Mouse (Mus musculus): ENCODE measurements at regions not wholly inside any gene's neighbourhood (a gene's known extent, or its start where the extent isn't known, plus 50 kb on each side); places are given as distances from the start of the nearest gene placed in this dataset.

GRCm38 (mm10) chr8:53985685-53986084 lies 91.7 kb upstream of the Vegfc start:
- Histone ChIP-seq H3K9me3 (ENCODE audit: low read length) (no peaks in the 10 kb centered on the region), H3K36me3 (ENCODE audit: insufficient read depth, low read length) (no peaks in the 10 kb centered on the region), H3K4me2 (ENCODE audit: low read depth, low read length) (no peak overlapping the region), H3K9ac (replicated peaks; ENCODE audit: low read length) (no peak overlapping the region), H3K27me3 (ENCODE audit: insufficient read depth, low read length) (no peaks in the 10 kb centered on the region), H3K27ac (no peak overlapping the region), H3K4me3 (ENCODE audit: low read length) (no peak overlapping the region), H3K4me1 (ENCODE audit: insufficient read depth, low read length) (no peaks in the 10 kb centered on the region)
- WGBS = 98% methylated on average over 1 of the region's 1 CpGs
- no peak for TF ChIP-seq CTCF (IDR thresholded peaks at IDR 0.05; ENCODE audit: low read depth)
- ATAC-seq (no peak), DNase-seq (ENCODE audit: low spot score) (no peak)

GRCm38 (mm10) chr8:53994208-53994607 lies 83.2 kb upstream of the Vegfc start:
- ATAC-seq (no peak), DNase-seq (ENCODE audit: low spot score) (no peak)
- TF ChIP-seq CTCF (IDR thresholded peaks at IDR 0.05; ENCODE audit: low read depth) = no peak
- H3K27ac ChIP-seq = no peak overlapping the region
- H3K36me3 ChIP-seq (ENCODE audit: insufficient read depth, low read length) = no peaks in the 10 kb centered on the region
- H3K4me1 ChIP-seq (ENCODE audit: insufficient read depth, low read length) = no peaks in the 10 kb centered on the region
- no peak overlapping the region for H3K4me2 ChIP-seq (ENCODE audit: low read depth, low read length)
- 90% methylated on average over 3 of the region's 3 CpGs for WGBS
- no peak overlapping the region for H3K9ac ChIP-seq (replicated peaks; ENCODE audit: low read length)
- H3K9me3 ChIP-seq (ENCODE audit: low read length) = no peaks in the 10 kb centered on the region
- H3K27me3 ChIP-seq (ENCODE audit: insufficient read depth, low read length) = no peaks in the 10 kb centered on the region
- H3K4me3 ChIP-seq (ENCODE audit: low read length) = no peak overlapping the region

- 66% methylated on average over 2 of the region's 2 CpGs for WGBS
Measured at GRCm38 (mm10) chr8:53997461-53997860, 79.9 kb upstream of the Vegfc start.

GRCm38 (mm10) chr8:54002948-54003347 lies 74.5 kb upstream of the Vegfc start:
- DNase-seq (ENCODE audit: low spot score) = no peak
- H3K4me3 ChIP-seq (ENCODE audit: low read length) = no peak overlapping the region
- H3K4me1 ChIP-seq (ENCODE audit: insufficient read depth, low read length) = no peaks in the 10 kb centered on the region
- no peaks in the 10 kb centered on the region for H3K36me3 ChIP-seq (ENCODE audit: insufficient read depth, low read length)
- H3K27me3 ChIP-seq (ENCODE audit: insufficient read depth, low read length) = no peaks in the 10 kb centered on the region
- no peaks in the 10 kb centered on the region for H3K9me3 ChIP-seq (ENCODE audit: low read length)
- ATAC-seq = no peak
- TF ChIP-seq CTCF (IDR thresholded peaks at IDR 0.05; ENCODE audit: low read depth) = no peak
- H3K4me2 ChIP-seq (ENCODE audit: low read depth, low read length) = no peak overlapping the region
- H3K27ac ChIP-seq = no peak overlapping the region
- 42% methylated on average over 1 of the region's 1 CpGs for WGBS
- no peak overlapping the region for H3K9ac ChIP-seq (replicated peaks; ENCODE audit: low read length)

More at GRCm38 (mm10) chr8:53997461-53997860, 79.9 kb upstream of the Vegfc start:
- no peaks in the 10 kb centered on the region for H3K9me3 ChIP-seq (ENCODE audit: low read length)
- no peak for TF ChIP-seq CTCF (IDR thresholded peaks at IDR 0.05; ENCODE audit: low read depth)
- no peaks in the 10 kb centered on the region for H3K36me3 ChIP-seq (ENCODE audit: insufficient read depth, low read length)
- H3K4me1 ChIP-seq (ENCODE audit: insufficient read depth, low read length) = no peaks in the 10 kb centered on the region
- H3K27ac ChIP-seq = no peak overlapping the region
- H3K27me3 ChIP-seq (ENCODE audit: insufficient read depth, low read length) = no peaks in the 10 kb centered on the region
- H3K4me3 ChIP-seq (ENCODE audit: low read length) = no peak overlapping the region
- H3K4me2 ChIP-seq (ENCODE audit: low read depth, low read length) = no peak overlapping the region
- DNase-seq (ENCODE audit: low spot score) (peak; percentile 29), ATAC-seq (no peak)
- no peak overlapping the region for H3K9ac ChIP-seq (replicated peaks; ENCODE audit: low read length)

- no peak overlapping the region for H3K4me2 ChIP-seq (ENCODE audit: low read depth, low read length)
- no peak overlapping the region for H3K27ac ChIP-seq
- WGBS = 45% methylated on average over 3 of the region's 3 CpGs
- H3K4me3 ChIP-seq (ENCODE audit: low read length) = no peak overlapping the region
- ATAC-seq = no peak
- H3K27me3 ChIP-seq (ENCODE audit: insufficient read depth, low read length) = no peaks in the 10 kb centered on the region
- H3K9me3 ChIP-seq (ENCODE audit: low read length) = no peaks in the 10 kb centered on the region
- H3K9ac ChIP-seq (replicated peaks; ENCODE audit: low read length) = no peak overlapping the region
- no peaks in the 10 kb centered on the region for H3K4me1 ChIP-seq (ENCODE audit: insufficient read depth, low read length)
- no peak for TF ChIP-seq CTCF (IDR thresholded peaks at IDR 0.05; ENCODE audit: low read depth)
- no peaks in the 10 kb centered on the region for H3K36me3 ChIP-seq (ENCODE audit: insufficient read depth, low read length)
- DNase-seq (ENCODE audit: low spot score) = no peak
Measured at GRCm38 (mm10) chr8:54014096-54014495, 63.3 kb upstream of the Vegfc start.

GRCm38 (mm10) chr8:54018535-54019165 lies 58.8 kb upstream of the Vegfc start:
- no peaks in the 10 kb centered on the region for H3K27me3 ChIP-seq (ENCODE audit: insufficient read depth, low read length)
- WGBS = 42% methylated on average over 3 of the region's 3 CpGs
- no peak for ATAC-seq
- H3K4me1 ChIP-seq (ENCODE audit: insufficient read depth, low read length) = no peaks in the 10 kb centered on the region
- no peak overlapping the region for H3K4me3 ChIP-seq (ENCODE audit: low read length)
- TF ChIP-seq CTCF (IDR thresholded peaks at IDR 0.05; ENCODE audit: low read depth) = no peak
- no peak overlapping the region for H3K4me2 ChIP-seq (ENCODE audit: low read depth, low read length)
- DNase-seq (ENCODE audit: low spot score) = no peak
- no peak overlapping the region for H3K27ac ChIP-seq
- H3K9me3 ChIP-seq (ENCODE audit: low read length) = no peaks in the 10 kb centered on the region
- no peaks in the 10 kb centered on the region for H3K36me3 ChIP-seq (ENCODE audit: insufficient read depth, low read length)
- no peak overlapping the region for H3K9ac ChIP-seq (replicated peaks; ENCODE audit: low read length)
